Mouse (Mus musculus) kidney, postnatal 14 days (tissue): ENCODE data around the gene Vmn1r220.
"Not testable (repeated sequence)": the region's sequence is repeated elsewhere in the genome, so short reads cannot be mapped to it uniquely, and the experiment has no call there.

Source experiments
- DNase-seq: peaks from one replicate; pipeline ENCODE4 v3.0.0; 2022; ENCODE audit warnings: mixed read lengths

Vmn1r220 gene

DNA sequence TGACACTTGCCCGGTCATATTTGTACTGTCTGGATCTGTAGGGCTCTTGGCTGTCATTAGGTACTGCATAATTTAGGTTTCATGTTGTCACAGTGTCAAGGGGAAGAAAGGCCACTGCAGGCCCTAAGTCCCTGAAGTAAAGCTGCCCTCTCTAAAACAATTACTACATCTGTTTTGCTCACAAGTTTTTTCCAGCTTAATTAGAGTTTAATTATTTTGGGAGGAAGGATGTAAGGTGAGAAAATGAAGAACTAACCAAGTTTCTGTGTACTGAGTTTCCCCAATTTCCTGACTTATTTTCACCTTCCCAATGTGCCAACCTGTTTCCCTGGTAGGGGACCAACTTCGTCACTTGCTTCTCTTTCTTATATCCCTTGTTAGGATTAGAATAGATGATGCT, at the start of gene Vmn1r220:
Gene Vmn1r220, minus strand, starts transcription at position 101 of the 400 bp plus-strand sequence.
- no peak for DNase-seq

GRCm38 (mm10) chr13:23235847-23236246, 48.1 kb upstream of the Vmn1r220 start, which contains the start of gene Vmn1r222:
Gene Vmn1r222 (minus strand): TSS chr13:23235947.
- not testable (repeated sequence) for DNase-seq

- not testable (repeated sequence) for DNase-seq
Measured at GRCm38 (mm10) chr13:23213827-23214226, 26.1 kb upstream of the Vmn1r220 start, which contains the start of gene Vmn1r221. Gene Vmn1r221 (plus strand): TSS chr13:23214127.

DNA sequence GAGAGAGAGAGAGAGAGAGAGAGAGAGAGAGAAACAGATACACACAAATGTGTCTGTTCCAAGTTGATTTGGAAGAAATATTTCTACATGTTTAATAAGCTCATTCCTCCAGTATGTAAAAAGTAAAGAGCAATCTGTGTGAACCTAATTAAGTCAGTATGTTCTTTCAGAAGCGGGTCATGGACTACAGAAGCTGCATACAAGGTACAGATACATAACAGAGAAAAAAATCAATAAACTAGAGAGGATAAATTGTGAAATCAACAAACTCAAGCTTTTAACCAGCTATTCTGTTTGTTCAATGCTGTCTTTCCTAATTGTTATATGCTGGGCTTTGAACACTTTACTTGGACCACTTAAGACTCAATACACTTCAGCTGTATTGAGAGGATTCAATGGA, 16.1 kb upstream of the Vmn1r220 start:
- DNase-seq, result not testable (repeated sequence)

DNA sequence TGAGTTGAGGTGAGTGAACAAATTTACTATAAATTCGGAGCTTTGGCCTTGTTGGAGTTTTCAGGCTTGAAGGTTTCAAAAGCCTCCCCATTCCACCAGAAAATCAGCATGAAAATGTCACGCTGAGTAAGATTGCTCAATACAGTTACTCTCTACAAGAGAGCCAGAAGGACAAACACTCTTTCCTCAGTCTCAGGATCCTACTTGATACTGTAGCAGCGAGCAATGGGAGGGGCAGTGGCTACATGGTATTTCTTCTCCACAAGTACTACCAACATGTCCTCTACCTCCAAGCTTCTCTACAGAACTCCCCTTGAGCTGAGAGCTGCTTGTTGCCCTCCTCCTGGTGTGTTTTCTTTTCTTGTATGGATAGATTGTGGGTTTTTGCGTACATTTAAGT, 21.3 kb downstream of the Vmn1r220 start:
- DNase-seq, result not testable (repeated sequence)

DNA sequence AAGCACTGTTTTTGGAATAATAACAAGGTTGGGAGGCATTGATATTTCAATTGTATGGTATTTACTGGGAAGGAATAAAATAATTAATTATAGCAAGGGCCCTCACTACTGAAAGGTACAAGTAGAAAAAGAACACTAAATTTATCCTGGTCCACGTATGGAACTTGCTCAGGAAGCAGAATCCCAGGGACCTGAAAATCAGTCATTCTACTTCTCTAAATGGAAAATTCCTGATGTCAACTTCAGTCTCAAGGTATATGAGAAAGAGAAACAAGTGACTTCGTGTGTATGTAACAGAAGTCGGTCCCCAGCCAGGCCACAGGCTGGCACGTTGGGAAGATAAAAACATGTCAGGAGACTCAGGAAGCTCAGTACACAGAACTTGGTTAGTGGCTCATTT, 28.8 kb downstream of the Vmn1r220 start, which contains the start of gene Vmn1r219:
Gene Vmn1r219, plus strand, starts transcription at position 301 of the 400 bp plus-strand sequence.
- DNase-seq, result no peak

DNA sequence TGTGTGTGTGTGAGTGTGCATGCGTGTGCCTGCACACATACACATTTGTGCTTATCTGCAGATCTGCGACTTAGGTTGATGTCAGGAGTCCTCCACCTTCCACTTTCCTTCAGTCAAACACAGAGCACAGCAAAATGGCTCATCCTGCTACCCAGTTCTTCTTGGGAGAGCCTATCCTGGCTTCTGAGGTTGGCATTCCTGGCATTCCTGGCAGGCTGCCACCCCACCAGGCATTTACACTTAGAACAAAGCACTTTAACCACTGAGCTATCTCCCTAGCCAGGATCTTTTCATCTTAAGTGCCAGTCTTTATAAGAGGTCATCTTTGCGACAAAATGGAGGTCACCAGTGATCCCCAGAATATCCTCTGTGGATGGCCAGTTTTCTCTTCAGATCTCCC, 29.9 kb downstream of the Vmn1r220 start:
- peak; percentile 43 for DNase-seq

DNA sequence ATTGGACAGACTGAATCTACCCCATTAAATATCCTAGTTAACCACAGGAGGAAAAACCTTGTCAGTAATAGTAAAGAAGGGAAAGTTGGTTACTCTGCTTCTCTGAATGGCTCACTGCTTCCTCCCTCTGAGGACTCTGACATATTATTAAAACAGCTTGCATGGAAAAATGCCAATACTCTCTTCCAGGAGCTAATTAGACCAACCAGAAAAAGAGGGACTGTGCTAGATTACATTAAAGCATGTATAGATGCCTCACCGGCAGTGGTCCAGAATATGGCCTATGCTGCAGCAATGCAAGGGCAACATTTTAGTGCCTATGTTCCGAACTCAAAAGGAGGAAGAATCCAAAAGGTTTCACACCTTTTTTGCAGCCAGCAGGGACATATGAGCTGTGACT, 48.9 kb downstream of the Vmn1r220 start:
- DNase-seq, result no peak

GRCm38 (mm10) chr13:23133501-23133900, 54.3 kb downstream of the Vmn1r220 start:
- DNase-seq, result no peak

- no peak for DNase-seq
Measured at GRCm38 (mm10) chr13:23133099-23133498, 54.7 kb downstream of the Vmn1r220 start, which contains the start of gene Vmn1r218. Gene Vmn1r218 (plus strand): TSS chr13:23133155.
